Mouse (Mus musculus) neural tube, embryonic 11.5 days (tissue): Measurements from ENCODE around the gene Tm4sf5. TPM values are rescaled to one million over a fixed set of nuclear protein-coding genes. Genes with fewer than 3 reads are reported as not detected.
A peak's percentile ranks its signal among the peaks of the same experiment; 100 is the strongest.

Source experiments
- ATAC-seq: fragments of 200-750 bp; cut with Nextera tagmentation; 2 replicates; pipeline ENCODE4 v1.8.0; 2017; ENCODE audit warnings: moderate number of reproducible peaks, mild to moderate bottlenecking, moderate TSS enrichment, moderate library complexity; ENCODE audit not compliant: insufficient read depth, low FRiP score, low TSS enrichment
- DNase-seq: peaks from one replicate; pipeline ENCODE4 v3.0.0-alpha.2; 2015; ENCODE audit warnings: low spot score
- H3K27ac ChIP-seq: fragments of 300-500 bp; sonication (generic); 2 replicates; pipeline ENCODE4 v1.5.1; 2014; ENCODE audit warnings: low read depth, mild to moderate bottlenecking, low read length
- H3K27me3 ChIP-seq: fragments of 300-500 bp; sonication (generic); 2 replicates; pipeline ENCODE4 v1.6.1; 2014; ENCODE audit warnings: mild to moderate bottlenecking, low read length, mixed read lengths; ENCODE audit not compliant: control insufficient read depth, insufficient read depth
- H3K36me3 ChIP-seq: fragments of 300-500 bp; sonication (generic); 2 replicates; pipeline ENCODE4 v1.6.1; 2014; ENCODE audit warnings: mild to moderate bottlenecking, low read length, moderate library complexity, mixed read lengths; ENCODE audit not compliant: control insufficient read depth, insufficient read depth
- H3K4me1 ChIP-seq: fragments of 300-500 bp; sonication (generic); 2 replicates; pipeline ENCODE4 v1.6.1; 2014; ENCODE audit warnings: low read length, mixed read lengths; ENCODE audit not compliant: control insufficient read depth, insufficient read depth
- H3K4me2 ChIP-seq: fragments of 300-500 bp; sonication (generic); 2 replicates; pipeline ENCODE4 v1.6.1; 2014; ENCODE audit warnings: low read depth, mild to moderate bottlenecking, moderate library complexity
- H3K4me3 ChIP-seq: fragments of 300-500 bp; sonication (generic); 2 replicates; pipeline ENCODE4 v1.5.1; 2014; ENCODE audit warnings: low read depth, low read length
- H3K9ac ChIP-seq: fragments of 300-500 bp; sonication (generic); 2 replicates; pipeline ENCODE4 v1.6.1; 2014; ENCODE audit warnings: mild to moderate bottlenecking, low read length
- H3K9me3 ChIP-seq: fragments of 300-500 bp; sonication (generic); 2 replicates; pipeline ENCODE4 v1.6.1; 2016; ENCODE audit warnings: low read length; ENCODE audit not compliant: control insufficient read depth
- WGBS: fragments of 180-500 bp; shearing (Covaris S2); extraction: QIAGEN DNeasy Blood & Tissue Kit; methylation state at CpG from one replicate; pipeline ENCODE4 v1.1.7; 2014; 5-methylcytosine and 5-hydroxymethylcytosine counted together
- polyA plus RNA-seq: library from polyadenylated mRNA; unstranded; fragments of >200 nt; fragmentation: Nextera tagmentation; extraction: Ambion mirVana; gene quantifications from 2 replicates; pipeline ENCODE4 v1.2.1, GENCODE M21; 2014

Gene Tm4sf5
- polyA plus RNA-seq = not detected in 2 replicates

GRCm38 (mm10) chr11:70504970-70505369 is at the start of gene Tm4sf5:
Tm4sf5 (plus strand) TSS chr11:70505244.
- Histone ChIP-seq H3K4me1 (no peaks in the 10 kb centered on the region), H3K27ac (no peak within 1 kb of the TSS), H3K36me3 (no peaks in the 10 kb centered on the region), H3K9ac (no peak within 1 kb of the TSS), H3K27me3 (no peaks in the 10 kb centered on the region), H3K4me3 (no peak within 1 kb of the TSS), H3K9me3 (no peaks in the 10 kb centered on the region), H3K4me2 (no peak within 1 kb of the TSS)
- 75% methylated on average over 9 of the region's 9 CpGs for WGBS
- ATAC-seq = no peak
- DNase-seq = no peak

GRCm38 (mm10) chr11:70458688-70459600 is 46.1 kb upstream of the Tm4sf5 start, which contains the start of gene Zmynd15:
Zmynd15 (plus strand) TSS chr11:70459433.
- DNase-seq (peak; percentile 20), ATAC-seq (no peak)
- Histone ChIP-seq H3K4me3 (peak within 1 kb of the TSS; percentile 40), H3K36me3 (no peaks in the 10 kb centered on the region), H3K9me3 (no peaks in the 10 kb centered on the region), H3K27me3 (peaks cover 23% of the 10 kb centered on the region), H3K4me2 (peak within 1 kb of the TSS; percentile 67), H3K27ac (no peak within 1 kb of the TSS), H3K9ac (peak within 1 kb of the TSS; percentile 50), H3K4me1 (no peaks in the 10 kb centered on the region)
- 20% methylated on average over 31 of the region's 32 CpGs for whole genome bisulfite sequencing

- Histone ChIP-seq H3K4me1 (no peaks in the 10 kb centered on the region), H3K9me3 (no peaks in the 10 kb centered on the region), H3K36me3 (no peaks in the 10 kb centered on the region), H3K9ac (peak within 1 kb of the TSS; percentile 50), H3K4me2 (peak within 1 kb of the TSS; percentile 67), H3K27ac (no peak within 1 kb of the TSS), H3K4me3 (peak within 1 kb of the TSS; percentile 40), H3K27me3 (peaks cover 23% of the 10 kb centered on the region)
- WGBS = 3% methylated on average over 30 of the region's 30 CpGs
- ATAC-seq (no peak), DNase-seq (no peak)
These were observed 45.4 kb upstream of the Tm4sf5 start, which contains the start of gene Cxcl16 for GRCm38 (mm10) chr11:70459601-70460101. Cxcl16 (minus strand) TSS chr11:70459984.

- Histone ChIP-seq H3K4me2 (no peak overlapping the region), H3K4me3 (no peak overlapping the region), H3K4me1 (no peaks in the 10 kb centered on the region), H3K36me3 (no peaks in the 10 kb centered on the region), H3K27ac (no peak overlapping the region), H3K27me3 (peaks cover 22% of the 10 kb centered on the region), H3K9me3 (no peaks in the 10 kb centered on the region), H3K9ac (no peak overlapping the region)
- DNase-seq = no peak
- no peak for ATAC-seq
- 81% methylated on average over 5 of the region's 5 CpGs for WGBS
These were observed 41.1 kb upstream of the Tm4sf5 start for GRCm38 (mm10) chr11:70463970-70464369.

- H3K27ac ChIP-seq = no peak overlapping the region
These were observed 39.8 kb upstream of the Tm4sf5 start for GRCm38 (mm10) chr11:70465211-70465610.

GRCm38 (mm10) chr11:70465824-70466223 is 39.2 kb upstream of the Tm4sf5 start:
- Histone ChIP-seq H3K9me3 (no peaks in the 10 kb centered on the region), H3K4me3 (no peak overlapping the region), H3K4me1 (no peaks in the 10 kb centered on the region), H3K36me3 (no peaks in the 10 kb centered on the region), H3K9ac (no peak overlapping the region; the same call in 1 of the 2 replicates), H3K4me2 (no peak overlapping the region), H3K27ac (no peak overlapping the region), H3K27me3 (peaks cover 4% of the 10 kb centered on the region)
- DNase-seq (peak; percentile 22), ATAC-seq (no peak)
- 21% methylated on average over 23 of the region's 23 CpGs for WGBS

More at GRCm38 (mm10) chr11:70465211-70465610, 39.8 kb upstream of the Tm4sf5 start:
- H3K9ac ChIP-seq = no peak overlapping the region; the same call in 1 of the 2 replicates
- H3K4me3 ChIP-seq = no peak overlapping the region
- H3K36me3 ChIP-seq = no peaks in the 10 kb centered on the region
- no peaks in the 10 kb centered on the region for H3K9me3 ChIP-seq
- ATAC-seq (no peak), DNase-seq (peak; percentile 20)
- 24% methylated on average over 16 of the region's 16 CpGs for WGBS
- H3K4me1 ChIP-seq = no peaks in the 10 kb centered on the region
- no peak overlapping the region for H3K4me2 ChIP-seq
- H3K27me3 ChIP-seq = peaks cover 10% of the 10 kb centered on the region

- Histone ChIP-seq H3K4me2 (no peak overlapping the region), H3K9ac (no peak overlapping the region), H3K4me3 (no peak overlapping the region), H3K4me1 (no peaks in the 10 kb centered on the region), H3K27me3 (peaks cover 4% of the 10 kb centered on the region), H3K36me3 (no peaks in the 10 kb centered on the region), H3K9me3 (no peaks in the 10 kb centered on the region), H3K27ac (no peak overlapping the region)
- DNase-seq = no peak
- ATAC-seq = no peak
- 93% methylated on average over 5 of the region's 5 CpGs for WGBS
These were observed 37.0 kb upstream of the Tm4sf5 start for GRCm38 (mm10) chr11:70467902-70468619.

GRCm38 (mm10) chr11:70469764-70470163 is 35.3 kb upstream of the Tm4sf5 start:
- Histone ChIP-seq H3K27me3 (peaks cover 4% of the 10 kb centered on the region), H3K9ac (no peak overlapping the region), H3K4me2 (no peak overlapping the region), H3K4me1 (no peaks in the 10 kb centered on the region), H3K4me3 (no peak overlapping the region), H3K9me3 (no peaks in the 10 kb centered on the region), H3K27ac (no peak overlapping the region), H3K36me3 (no peaks in the 10 kb centered on the region)
- WGBS = 85% methylated on average over 3 of the region's 3 CpGs
- DNase-seq (no peak), ATAC-seq (no peak)
